Mouse (Mus musculus): ENCODE results near the gene Tbcc. TPM values are rescaled to one million over a fixed set of nuclear protein-coding genes. Genes with fewer than 3 reads are reported as not detected.

Gene Tbcc
- total and polyA plus RNA-seq, 3 experiments: 19.3 to 31.8 TPM; not detected in 1

DNA sequence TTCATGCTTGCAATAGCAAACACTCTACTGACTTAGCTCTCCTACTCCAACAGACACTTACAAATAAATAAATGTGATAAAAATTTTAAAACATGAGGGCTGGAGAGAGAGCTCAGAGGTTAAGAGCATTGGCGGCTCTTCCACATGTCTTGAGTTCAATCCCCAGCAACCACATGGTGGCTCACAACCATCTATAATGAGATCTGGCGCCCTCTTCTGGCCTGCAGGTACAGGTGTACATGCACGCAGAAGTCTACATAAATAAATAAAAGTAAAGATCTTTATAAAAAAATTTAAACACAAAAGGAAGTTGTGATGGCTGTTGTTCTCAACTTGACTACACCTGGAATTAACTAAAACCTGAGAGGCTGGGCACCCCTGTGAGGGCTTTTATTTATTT lies 14.9 kb upstream of the Tbcc start (continued):
- TF ChIP-seq CTCF (IDR thresholded peaks at IDR 0.05 in 2 of 3, conservative IDR thresholded peaks at IDR 0.05 in 1 of 3; ENCODE audit: control insufficient read depth in 1 of 3, insufficient read depth in 1 of 3, low read depth in 2 of 3, low read length in 3 of 3, poor library complexity in 1 of 3, severe bottlenecking in 1 of 3) (peak; percentile 40 to 77 (median 63)), MAZ (IDR thresholded peaks at IDR 0.05; ENCODE audit: low read depth, low read length) (no peak), MEF2A (IDR thresholded peaks at IDR 0.05; ENCODE audit: extremely low read depth, insufficient replicate concordance, low read depth, low read length, poor library complexity, severe bottlenecking) (no peak), NRF1 (IDR thresholded peaks at IDR 0.05; ENCODE audit: insufficient read depth, low read depth, low read length, poor library complexity, severe bottlenecking) (no peak), TCF12 (IDR thresholded peaks at IDR 0.05; ENCODE audit: low read depth, low read length) (no peak), UBTF (IDR thresholded peaks at IDR 0.05; ENCODE audit: borderline replicate concordance, insufficient read depth, low read depth, low read length) (no peak), POLR2AphosphoS5 (IDR thresholded peaks at IDR 0.05; ENCODE audit: borderline replicate concordance, low read depth, low read length) (no peak), MYB (IDR thresholded peaks at IDR 0.05; ENCODE audit: low read depth, low read length) (no peak), MXI1 (IDR thresholded peaks at IDR 0.05; ENCODE audit: low read depth, low read length) (peak; percentile 48; the same call in 1 of the 2 replicates), HCFC1 (IDR thresholded peaks at IDR 0.05; ENCODE audit: low read depth, low read length) (no peak), EP300 (IDR thresholded peaks at IDR 0.05; ENCODE audit: low read depth in 1 of 2, low read length in 2 of 2) (no peak)

DNA sequence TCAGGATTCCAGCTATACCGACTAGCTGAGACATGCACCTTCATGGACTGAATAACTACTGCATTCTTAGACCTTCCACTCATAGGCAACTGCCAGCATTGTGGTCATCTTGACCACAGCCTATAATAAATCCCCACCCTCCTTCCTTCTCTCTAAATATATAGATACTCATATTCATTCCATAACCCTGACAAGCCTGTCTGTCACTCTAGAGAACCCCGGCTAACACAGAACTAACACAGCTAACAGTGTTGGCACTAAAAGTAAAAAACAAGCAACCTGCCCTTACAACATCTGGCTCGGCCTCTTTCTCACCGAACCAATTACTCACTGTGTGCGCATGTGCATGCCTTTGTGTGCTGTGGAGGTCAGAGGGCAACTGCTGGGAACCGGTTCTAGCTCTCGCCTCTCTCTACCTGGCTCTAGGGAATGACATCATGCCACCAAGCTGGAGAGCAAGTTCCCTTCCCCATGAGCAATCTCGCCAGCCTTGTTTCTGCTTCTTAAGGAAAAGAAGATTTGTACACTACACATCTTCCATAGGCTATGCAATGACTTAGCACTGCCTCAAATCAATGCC lies 14.0 kb upstream of the Tbcc start:
- Histone ChIP-seq H3K4me3 (ENCODE audit: control insufficient read depth in 1 of 2, insufficient read depth in 1 of 2, low read depth in 2 of 2, low read length in 2 of 2) (no peak overlapping the region), H3K36me3 (ENCODE audit: control insufficient read depth in 1 of 2, insufficient read depth in 2 of 2, low read length in 2 of 2) (peaks cover 0 to 10% of the 10 kb centered on the region in 2 experiments; a peak in 2 of 4 replicates), H3K27ac (ENCODE audit: control insufficient read depth, low read depth, low read length) (no peak overlapping the region), H3K9ac (ENCODE audit: control insufficient read depth, low read depth, low read length, poor library complexity, severe bottlenecking) (no peak overlapping the region), H3K27me3 (ENCODE audit: control insufficient read depth in 1 of 2, insufficient read depth in 2 of 2, low read length in 2 of 2) (no peaks in the 10 kb centered on the region), H3K4me1 (ENCODE audit: control insufficient read depth in 1 of 2, insufficient read depth in 2 of 2, low read length in 2 of 2) (peaks cover 4 to 32% of the 10 kb centered on the region in 2 experiments), H3K79me2 (ENCODE audit: control insufficient read depth, insufficient read depth, low read length, poor library complexity) (no peaks in the 10 kb centered on the region), H3K9me3 (replicated peaks; ENCODE audit: insufficient read depth, low read length) (no peaks in the 10 kb centered on the region)
- DNase-seq (ENCODE audit: low read depth, low spot score): no peak
- no peak for TF ChIP-seq ZKSCAN1 (IDR thresholded peaks at IDR 0.05; ENCODE audit: low read depth, low read length)
- no peak for TF ChIP-seq MAFK (IDR thresholded peaks at IDR 0.05; ENCODE audit: borderline replicate concordance, low read depth, low read length)
- no peak for TF ChIP-seq USF1 (IDR thresholded peaks at IDR 0.05; ENCODE audit: low read depth, low read length)
- no peak for TF ChIP-seq KAT2A (conservative IDR thresholded peaks at IDR 0.05; ENCODE audit: low read depth, low read length)
- no peak for TF ChIP-seq E2F4 (IDR thresholded peaks at IDR 0.05; ENCODE audit: borderline replicate concordance, low read depth, low read length)
- TF ChIP-seq MXI1 (IDR thresholded peaks at IDR 0.05; ENCODE audit: low read depth, low read length): no peak
- no peak for TF ChIP-seq HCFC1 (IDR thresholded peaks at IDR 0.05; ENCODE audit: low read depth, low read length)
- TF ChIP-seq EP300 (IDR thresholded peaks at IDR 0.05; ENCODE audit: low read depth in 1 of 2, low read length in 2 of 2): no peak
- TF ChIP-seq MYC (IDR thresholded peaks at IDR 0.05; ENCODE audit: low read depth, low read length): no peak
- no peak for TF ChIP-seq USF2 (IDR thresholded peaks at IDR 0.05; ENCODE audit: borderline replicate concordance in 1 of 2, insufficient read depth in 1 of 2, low read depth in 1 of 2, low read length in 2 of 2)
- no peak for TF ChIP-seq TAL1 (IDR thresholded peaks at IDR 0.05; ENCODE audit: low read length)
- TF ChIP-seq ZMIZ1 (IDR thresholded peaks at IDR 0.05; ENCODE audit: low read depth, low read length): no peak
- no peak for TF ChIP-seq ELF1 (IDR thresholded peaks at IDR 0.05; ENCODE audit: low read depth, low read length)
- TF ChIP-seq TCF12 (IDR thresholded peaks at IDR 0.05; ENCODE audit: low read depth, low read length): no peak
- TF ChIP-seq SIN3A (IDR thresholded peaks at IDR 0.05; ENCODE audit: low read length): no peak
- no peak for TF ChIP-seq POLR2AphosphoS2 (IDR thresholded peaks at IDR 0.05; ENCODE audit: low read length)
- TF ChIP-seq ZC3H11A (IDR thresholded peaks at IDR 0.05; ENCODE audit: low read depth, low read length): no peak
- TF ChIP-seq GABPA (IDR thresholded peaks at IDR 0.05; ENCODE audit: low read depth, low read length): no peak
- no peak for TF ChIP-seq ZNF384 (IDR thresholded peaks at IDR 0.05; ENCODE audit: low read depth, low read length)

Measured in MEL (cell line).